Mouse (Mus musculus) neutrophil, adult 5-6 weeks (primary cell): ENCODE measurements at regions not wholly inside any gene's neighbourhood (a gene's known extent, or its start where the extent isn't known, plus 50 kb on each side); places are given as distances from the start of the nearest gene placed in this dataset.

Experiments
- ATAC-seq: fragments of 151-379, 151-347 bp; 2 replicates; pipeline ENCODE4 v1.8.0; 2017; ENCODE audit warnings: mild to moderate bottlenecking, moderate TSS enrichment; ENCODE audit not compliant: insufficient number of reproducible peaks, poor library complexity, low FRiP score, severe bottlenecking; ENCODE audit errors: extremely low read depth

GRCm38 (mm10) chr5:64661959-64662358, 141.2 kb upstream of the Klf3 start:
- ATAC-seq, result no peak

- ATAC-seq, result peak; percentile 92
These were observed 140.7 kb upstream of the Klf3 start for GRCm38 (mm10) chr5:64662476-64662875.

GRCm38 (mm10) chr5:64663766-64664165, 139.4 kb upstream of the Klf3 start:
- no peak for ATAC-seq

GRCm38 (mm10) chr5:64665064-64665463, 138.1 kb upstream of the Klf3 start:
- no peak for ATAC-seq

GRCm38 (mm10) chr5:64666256-64666655, 136.9 kb upstream of the Klf3 start:
- ATAC-seq, result no peak

- no peak for ATAC-seq
These were observed 136.1 kb upstream of the Klf3 start for GRCm38 (mm10) chr5:64667053-64667452.

- no peak for ATAC-seq
These were observed 129.3 kb upstream of the Klf3 start for GRCm38 (mm10) chr5:64673861-64674260.

- ATAC-seq, result no peak
These were observed 126.8 kb upstream of the Klf3 start for GRCm38 (mm10) chr5:64676214-64676945.

- no peak for ATAC-seq
These were observed 126.1 kb upstream of the Klf3 start for GRCm38 (mm10) chr5:64676946-64677588.

- no peak for ATAC-seq
These were observed 124.5 kb upstream of the Klf3 start for GRCm38 (mm10) chr5:64678706-64679105.

- no peak for ATAC-seq
These were observed 123.1 kb upstream of the Klf3 start for GRCm38 (mm10) chr5:64679996-64680625.

GRCm38 (mm10) chr5:64681161-64681560, 122.0 kb upstream of the Klf3 start:
- ATAC-seq, result no peak

- no peak for ATAC-seq
These were observed 120.8 kb upstream of the Klf3 start for GRCm38 (mm10) chr5:64682326-64682845.

GRCm38 (mm10) chr5:64683419-64683818, 119.8 kb upstream of the Klf3 start:
- ATAC-seq, result no peak

- ATAC-seq, result peak; percentile 21; the same call in 1 of the 2 replicates
These were observed 118.9 kb upstream of the Klf3 start for GRCm38 (mm10) chr5:64684275-64684674.

GRCm38 (mm10) chr5:64690148-64690547, 113.0 kb upstream of the Klf3 start:
- no peak for ATAC-seq

- no peak for ATAC-seq
These were observed 111.6 kb upstream of the Klf3 start for GRCm38 (mm10) chr5:64691406-64692100.

- no peak for ATAC-seq
These were observed 110.9 kb upstream of the Klf3 start for GRCm38 (mm10) chr5:64692335-64692734.

GRCm38 (mm10) chr5:64693616-64694015, 109.6 kb upstream of the Klf3 start:
- no peak for ATAC-seq
